Mouse (Mus musculus) spleen, adult 2 months (tissue): ENCODE data around the gene D430041D05Rik.

Source experiments
- CTCF ChIP-seq: fragments of 200-500 bp; IDR thresholded peaks from 2 replicates; pipeline ENCODE4 v1.5.1; 2011; ENCODE audit warnings: mild to moderate bottlenecking, inconsistent platforms; ENCODE audit not compliant: insufficient read depth, insufficient read length, insufficient replicate concordance; ENCODE audit errors: extremely low read depth
- POLR2A ChIP-seq: fragments of 200-500 bp; IDR thresholded peaks from 2 replicates; pipeline ENCODE4 v1.6.1; 2011; ENCODE audit warnings: low read depth, low read length, inconsistent platforms

DNA sequence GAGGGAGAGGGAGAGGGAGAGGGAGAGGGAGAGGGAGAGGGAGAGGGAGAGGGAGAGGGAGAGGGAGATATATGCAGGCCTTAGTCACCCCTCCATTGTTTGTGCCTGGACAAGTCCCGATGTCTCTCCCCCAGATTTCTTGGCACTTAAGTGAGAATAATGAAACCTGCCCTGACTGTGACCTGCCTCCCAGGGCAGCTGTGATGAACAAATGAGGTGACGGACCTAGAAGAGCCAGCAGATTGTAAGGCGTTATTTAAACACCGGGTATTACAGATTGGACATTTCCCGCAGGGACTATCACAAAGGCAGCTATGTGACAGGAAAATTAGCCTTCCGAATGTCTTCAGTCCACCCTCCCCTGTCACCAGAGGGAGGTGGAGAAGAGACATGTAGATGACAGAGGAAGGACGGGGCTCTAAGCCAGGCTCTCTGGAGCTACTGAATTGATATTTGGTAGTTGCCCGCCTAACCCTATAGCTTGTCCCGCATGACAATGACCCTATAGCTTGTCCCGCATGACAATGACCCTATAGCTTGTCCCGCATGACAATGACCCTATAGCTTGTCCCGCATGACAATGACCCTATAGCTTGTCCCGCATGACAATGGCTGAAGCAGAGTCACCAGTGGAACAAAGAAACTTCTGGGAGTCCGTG, 191.0 kb downstream of the D430041D05Rik start:
- TF ChIP-seq CTCF (no peak), POLR2A (no peak)
